Mouse (Mus musculus): ENCODE data around the gene Cbl. TPM values are rescaled to one million over a fixed set of nuclear protein-coding genes. Genes with fewer than 3 reads are reported as not detected.

The Cbl gene
- total RNA-seq, 2 experiments from 2014 or later = 28.9 to 106 TPM

GRCm38 (mm10) chr9:44107557-44108179, 126.2 kb downstream of the Cbl start:
- no peak for ATAC-seq (replicated peaks; ENCODE audit: poor library complexity)

- ATAC-seq (replicated peaks; ENCODE audit: poor library complexity) = no peak
Observed at GRCm38 (mm10) chr9:44107110-44107509, 126.7 kb downstream of the Cbl start, which contains the start of gene C1qtnf5. Gene C1qtnf5, plus strand, starts transcription at chr9:44107245.

- no peak for ATAC-seq (replicated peaks; ENCODE audit: poor library complexity)
Observed at GRCm38 (mm10) chr9:44106596-44106995, 127.3 kb downstream of the Cbl start.

- ATAC-seq (replicated peaks; ENCODE audit: poor library complexity) = no peak
Observed at GRCm38 (mm10) chr9:44106182-44106581, 127.7 kb downstream of the Cbl start.

- ATAC-seq (replicated peaks; ENCODE audit: poor library complexity) = no peak
Observed at GRCm38 (mm10) chr9:44105781-44106180, 128.1 kb downstream of the Cbl start.

GRCm38 (mm10) chr9:44104881-44105280, 129.0 kb downstream of the Cbl start:
- ATAC-seq (replicated peaks; ENCODE audit: poor library complexity) = peak; percentile 23; the same call in 1 of the 2 replicates

- ATAC-seq (replicated peaks; ENCODE audit: poor library complexity) = no peak
Observed at GRCm38 (mm10) chr9:44101490-44101889, 132.4 kb downstream of the Cbl start, which contains the start of gene Mfrp. Gene Mfrp, plus strand, starts transcription at chr9:44101729.

- ATAC-seq (replicated peaks; ENCODE audit: poor library complexity) = no peak
Observed at GRCm38 (mm10) chr9:44096536-44096935, 137.3 kb downstream of the Cbl start.

GRCm38 (mm10) chr9:44095781-44096180, 138.1 kb downstream of the Cbl start:
- ATAC-seq (replicated peaks; ENCODE audit: poor library complexity) = no peak

GRCm38 (mm10) chr9:44094737-44095136, 139.1 kb downstream of the Cbl start:
- peak; percentile 83 for ATAC-seq (replicated peaks; ENCODE audit: poor library complexity)

- ATAC-seq (replicated peaks; ENCODE audit: poor library complexity) = peak; percentile 74
Observed at GRCm38 (mm10) chr9:44093612-44094503, 140.0 kb downstream of the Cbl start.

Other genes with a start within 250 kb of the Cbl start
- gene Thy1, start 190.7 kb downstream of the Cbl start, total RNA-seq (2015) = 0.32 and 1.1 TPM in 2 replicates
- 0.21 and 1.2 TPM in 2 replicates for gene Thy1, start 190.7 kb downstream of the Cbl start, total RNA-seq (2017)
- 5.5 and 16.4 TPM in 2 replicates for gene Usp2, start 167.0 kb downstream of the Cbl start, total RNA-seq (2015)
- gene Usp2, start 167.0 kb downstream of the Cbl start, total RNA-seq (2017) = 2.5 and 5.3 TPM in 2 replicates
- gene Mfrp, start 132.3 kb downstream of the Cbl start, total RNA-seq (2015) = not detected in 2 replicates
- 0.12 TPM in 1 of 2 replicates, not detected in the other for gene Mfrp, start 132.3 kb downstream of the Cbl start, total RNA-seq (2017)
- gene C1qtnf5, start 126.8 kb downstream of the Cbl start, total RNA-seq (2015) = not detected in 2 replicates
- gene C1qtnf5, start 126.8 kb downstream of the Cbl start, total RNA-seq (2017) = not detected in 2 replicates
- gene Gm49380, start 120.5 kb downstream of the Cbl start, total RNA-seq (2015) = not detected in 2 replicates
- not detected in 2 replicates for gene Gm49380, start 120.5 kb downstream of the Cbl start, total RNA-seq (2017)
- 47.7 and 59.6 TPM in 2 replicates for gene Rnf26, start 120.5 kb downstream of the Cbl start, total RNA-seq (2015)
- gene Rnf26, start 120.5 kb downstream of the Cbl start, total RNA-seq (2017) = 19.1 and 21.2 TPM in 2 replicates
- 0.12 TPM in 1 of 2 replicates, not detected in the other for gene Mcam, start 99.6 kb downstream of the Cbl start, total RNA-seq (2015)
- 0.14 TPM in 1 of 2 replicates, not detected in the other for gene Mcam, start 99.6 kb downstream of the Cbl start, total RNA-seq (2017)
- not detected in 2 replicates for gene Ccdc153, start 6.6 kb upstream of the Cbl start, total RNA-seq (2015)
- gene Ccdc153, start 6.6 kb upstream of the Cbl start, total RNA-seq (2017) = not detected in 2 replicates
- 0.35 and 0.54 TPM in 2 replicates for gene Pdzd3, start 17.4 kb upstream of the Cbl start, total RNA-seq (2015)
- not detected in 2 replicates for gene Pdzd3, start 17.4 kb upstream of the Cbl start, total RNA-seq (2017)
- gene Nlrx1, start 34.5 kb upstream of the Cbl start, total RNA-seq (2015) = 4.1 and 4.7 TPM in 2 replicates
- gene Nlrx1, start 34.5 kb upstream of the Cbl start, total RNA-seq (2017) = 3.4 and 8.3 TPM in 2 replicates
- 3.9 and 7.4 TPM in 2 replicates for gene Abcg4, start 54.6 kb upstream of the Cbl start, total RNA-seq (2015)
- 1.6 and 2.5 TPM in 2 replicates for gene Abcg4, start 54.6 kb upstream of the Cbl start, total RNA-seq (2017)
- gene Hinfp, start 71.6 kb upstream of the Cbl start, total RNA-seq (2015) = 13.4 and 17.6 TPM in 2 replicates
- 17.4 and 20.4 TPM in 2 replicates for gene Hinfp, start 71.6 kb upstream of the Cbl start, total RNA-seq (2017)
- 3.9 and 13.2 TPM in 2 replicates for gene C2cd2l, start 86.2 kb upstream of the Cbl start, total RNA-seq (2015)
- 2.4 and 5.3 TPM in 2 replicates for gene C2cd2l, start 86.2 kb upstream of the Cbl start, total RNA-seq (2017)
- 50.3 and 54.8 TPM in 2 replicates for gene Dpagt1, start 92.0 kb upstream of the Cbl start, total RNA-seq (2015)
- 18.9 and 21.0 TPM in 2 replicates for gene Dpagt1, start 92.0 kb upstream of the Cbl start, total RNA-seq (2017)
- 109 and 111 TPM in 2 replicates for gene H2afx, start 100.6 kb upstream of the Cbl start, total RNA-seq (2015)
- 270 and 329 TPM in 2 replicates for gene H2afx, start 100.6 kb upstream of the Cbl start, total RNA-seq (2017)
- gene Hmbs, start 110.2 kb upstream of the Cbl start, total RNA-seq (2015) = 123 and 124 TPM in 2 replicates
- gene Hmbs, start 110.2 kb upstream of the Cbl start, total RNA-seq (2017) = 46.4 and 55.8 TPM in 2 replicates
- gene Vps11, start 127.6 kb upstream of the Cbl start, total RNA-seq (2015) = 11.9 and 13.0 TPM in 2 replicates
- 18.7 and 21.3 TPM in 2 replicates for gene Vps11, start 127.6 kb upstream of the Cbl start, total RNA-seq (2017)
- gene Hyou1, start 145.4 kb upstream of the Cbl start, total RNA-seq (2015) = 90.9 and 104 TPM in 2 replicates
- 172 and 175 TPM in 2 replicates for gene Hyou1, start 145.4 kb upstream of the Cbl start, total RNA-seq (2017)
- 28.8 and 30.6 TPM in 2 replicates for gene Slc37a4, start 162.8 kb upstream of the Cbl start, total RNA-seq (2015)
- gene Slc37a4, start 162.8 kb upstream of the Cbl start, total RNA-seq (2017) = 24.9 and 40.9 TPM in 2 replicates
- 3,273 and 3,407 TPM in 2 replicates for gene Rps25, start 173.1 kb upstream of the Cbl start, total RNA-seq (2015)
- gene Rps25, start 173.1 kb upstream of the Cbl start, total RNA-seq (2017) = 2,047 and 2,155 TPM in 2 replicates
- gene Trappc4, start 173.6 kb upstream of the Cbl start, total RNA-seq (2015) = 88.4 and 90.5 TPM in 2 replicates
- gene Trappc4, start 173.6 kb upstream of the Cbl start, total RNA-seq (2017) = 25.6 and 26.0 TPM in 2 replicates
- 28.0 and 33.1 TPM in 2 replicates for gene Ccdc84, start 184.5 kb upstream of the Cbl start, total RNA-seq (2015)
- 26.4 and 26.7 TPM in 2 replicates for gene Ccdc84, start 184.5 kb upstream of the Cbl start, total RNA-seq (2017)
- not detected in 2 replicates for gene Foxr1, start 207.1 kb upstream of the Cbl start, total RNA-seq (2015)
- not detected in 2 replicates for gene Foxr1, start 207.1 kb upstream of the Cbl start, total RNA-seq (2017)
- not detected in 2 replicates for gene Upk2, start 220.9 kb upstream of the Cbl start, total RNA-seq (2015)
- gene Upk2, start 220.9 kb upstream of the Cbl start, total RNA-seq (2017) = not detected in 2 replicates
- 4.3 and 4.5 TPM in 2 replicates for gene Bcl9l, start 248.8 kb upstream of the Cbl start, total RNA-seq (2015)
- 1.6 and 1.8 TPM in 2 replicates for gene Bcl9l, start 248.8 kb upstream of the Cbl start, total RNA-seq (2017)